Mouse (Mus musculus) heart, postnatal 0 days (tissue): ENCODE data around the gene Syngr3.

Experiments used
- CTCF ChIP-seq: IDR thresholded peaks from 2 replicates; pipeline ENCODE4 v1.5.1; 2016; ENCODE audit warnings: antibody characterized with exemption, control low read depth, low read depth
- EP300 ChIP-seq: IDR thresholded peaks from 2 replicates; pipeline ENCODE4 v1.6.1; 2016; ENCODE audit warnings: antibody characterized with exemption, low read depth

DNA sequence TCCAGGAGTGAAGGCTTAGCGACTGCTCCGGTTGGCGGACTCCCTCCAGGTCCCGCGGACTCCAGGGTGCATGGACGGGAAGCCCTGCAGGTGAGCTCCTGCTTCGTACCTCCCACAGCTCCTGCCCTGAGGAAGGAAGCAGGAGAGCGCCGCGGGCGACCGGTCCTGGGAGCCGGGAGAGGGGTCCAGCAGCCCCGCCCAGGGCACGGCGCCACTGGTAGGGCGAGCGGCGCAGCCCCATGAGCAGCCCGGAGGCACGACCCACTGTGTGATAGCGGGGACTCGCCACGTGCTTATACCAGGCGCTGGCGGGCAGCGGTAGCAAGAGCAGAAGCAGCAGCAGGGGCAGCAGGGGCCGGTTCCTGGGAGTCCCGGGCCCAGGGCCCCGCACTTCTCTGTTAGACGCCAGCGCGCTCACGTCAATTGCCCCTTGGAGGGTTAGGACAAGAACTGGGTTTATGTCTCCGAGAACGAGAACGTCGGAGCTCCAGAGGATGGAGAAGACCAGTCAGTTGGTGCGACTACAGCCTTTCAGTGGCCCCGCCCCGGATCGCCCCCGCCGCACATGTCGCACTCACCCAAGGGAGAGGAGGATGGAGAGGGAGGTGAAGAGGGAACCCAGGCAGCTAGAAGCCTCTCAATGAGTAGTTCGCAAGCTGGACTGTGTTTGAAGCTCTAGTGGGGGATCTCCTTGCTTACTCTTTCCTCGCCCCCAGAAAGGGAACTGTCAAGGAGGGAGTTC is 31.6 kb downstream of the Syngr3 start, which contains the start of gene Npw:
- no peak for TF ChIP-seq CTCF
- TF ChIP-seq EP300: no peak
